Mouse (Mus musculus): Measurements from ENCODE around the gene Brpf1.

The Brpf1 gene

GRCm38 (mm10) chr6:113352820-113353219 is 45.9 kb downstream of the Brpf1 start:
- in situ Hi-C loops (cut with MboI, MseI): no loop called here

DNA sequence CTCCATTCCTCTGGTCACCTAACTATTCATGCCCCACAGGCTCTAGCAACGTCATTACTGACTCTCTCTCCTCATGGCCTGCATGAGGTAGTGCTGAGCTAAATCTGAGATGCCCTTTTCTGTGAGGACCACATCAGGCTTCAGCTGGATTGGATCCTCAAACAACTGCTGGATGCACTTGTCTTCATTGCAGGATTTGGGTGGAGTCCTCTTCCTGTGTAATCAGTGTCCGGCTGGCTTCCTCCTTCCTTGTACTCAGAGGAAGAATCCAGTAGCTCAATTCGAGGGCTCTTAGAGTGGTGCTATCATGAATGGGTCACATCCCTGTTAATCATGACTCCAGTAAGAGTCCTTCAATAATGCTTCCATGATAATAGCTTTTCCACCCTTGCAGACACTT is 46.8 kb downstream of the Brpf1 start:
- in situ Hi-C loops (cut with MboI, MseI): no loop called here

- in situ Hi-C loops (cut with MboI, MseI): no loop called here
Measured at GRCm38 (mm10) chr6:113361476-113361875, 54.5 kb downstream of the Brpf1 start.

DNA sequence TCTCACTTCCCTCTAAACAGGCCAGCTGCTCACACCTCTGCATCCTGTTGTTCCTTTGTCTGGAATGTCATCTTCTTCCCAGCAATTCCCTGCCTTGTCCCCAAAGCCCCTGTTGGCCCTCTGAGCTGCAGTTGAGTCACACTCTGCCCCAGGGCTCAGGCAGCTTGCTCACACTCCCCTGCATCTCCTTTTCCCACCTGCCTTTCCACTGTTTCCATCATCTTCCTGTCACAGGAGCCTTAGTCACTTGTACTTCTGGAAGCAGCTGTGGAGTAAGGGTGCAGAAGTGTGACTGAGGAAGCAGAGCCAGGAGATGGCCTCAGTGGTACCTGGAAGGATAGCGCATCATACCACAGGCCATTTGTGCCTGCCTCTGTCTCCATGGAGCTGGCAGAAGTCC is 55.3 kb downstream of the Brpf1 start:
- in situ Hi-C loops (cut with MboI, MseI): no loop called here

DNA sequence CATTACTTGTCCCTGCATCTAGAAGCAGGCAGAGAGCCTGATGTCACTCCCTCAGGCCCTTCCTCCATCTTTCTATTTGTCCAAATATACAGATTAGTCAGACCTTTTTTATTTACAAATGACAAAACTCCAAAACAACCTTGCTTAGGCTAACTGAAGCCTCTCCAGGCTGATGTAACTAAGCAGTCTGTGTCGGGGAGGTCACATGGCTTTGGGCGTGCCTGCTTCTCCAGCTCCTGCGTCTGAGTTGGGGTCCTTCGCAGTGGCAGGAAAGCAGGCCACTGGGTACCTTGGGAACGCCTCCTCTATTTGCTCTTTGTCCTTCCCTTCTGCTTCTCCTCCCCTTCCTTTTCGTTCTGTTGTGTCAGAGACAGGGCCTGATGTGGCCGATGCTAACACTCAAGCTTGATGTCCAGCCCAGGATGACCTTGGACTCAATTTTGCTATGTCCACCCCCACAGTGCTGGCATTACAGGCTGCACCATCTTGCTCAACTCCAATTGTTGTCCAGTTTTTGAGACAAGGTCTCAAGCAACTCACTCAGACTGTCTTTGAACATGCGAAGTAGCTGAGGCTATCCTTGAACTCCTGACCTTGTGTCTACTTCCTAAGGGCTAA is 57.7 kb downstream of the Brpf1 start:
- in situ Hi-C loops (cut with MboI, MseI): no loop called here

- in situ Hi-C loops (cut with MboI, MseI): no loop called here
Measured at GRCm38 (mm10) chr6:113366639-113367038, 59.7 kb downstream of the Brpf1 start.

- in situ Hi-C loops (cut with MboI, MseI): no loop called here
Measured at GRCm38 (mm10) chr6:113367574-113367973, 60.6 kb downstream of the Brpf1 start.

DNA sequence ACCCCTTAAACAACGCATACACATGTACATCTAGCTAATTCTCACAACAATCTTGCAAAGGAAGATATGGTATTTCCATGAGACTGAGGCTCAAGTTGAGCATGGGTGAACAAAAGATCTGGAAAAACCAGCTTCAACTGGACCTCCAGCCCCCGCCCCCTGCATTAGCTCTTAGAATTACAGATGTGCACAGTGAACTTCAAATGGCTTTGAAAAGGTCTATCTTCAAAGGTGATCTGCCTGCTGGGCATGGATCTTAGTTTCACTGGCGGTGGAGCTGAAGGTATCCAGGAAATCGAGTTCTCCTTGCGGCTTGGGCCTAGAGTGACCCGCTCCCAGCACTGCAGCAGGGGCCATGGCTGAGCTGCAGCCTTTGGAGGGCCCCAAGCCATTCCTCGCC is 61.2 kb downstream of the Brpf1 start:
- in situ Hi-C loops (cut with MboI, MseI): no loop called here

DNA sequence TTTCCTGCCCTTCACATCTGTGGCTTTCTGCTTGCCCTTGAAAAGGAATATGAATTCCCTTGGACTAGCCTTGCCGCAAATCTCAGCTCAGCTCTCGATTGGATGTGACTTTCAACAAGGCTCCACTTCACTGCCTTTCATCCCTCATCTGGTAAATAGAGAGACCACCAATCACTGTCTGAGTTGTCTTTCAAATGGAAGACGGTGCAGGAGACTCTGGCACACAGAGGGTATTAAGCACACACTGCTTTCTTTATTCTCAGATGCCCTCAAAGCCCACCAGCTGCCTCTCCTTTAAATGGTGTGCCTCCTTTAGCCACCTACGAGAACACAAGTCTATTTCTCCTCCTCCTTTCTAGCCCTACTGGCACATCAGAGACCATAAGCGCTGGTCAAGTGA is 61.6 kb downstream of the Brpf1 start:
- in situ Hi-C loops (cut with MboI, MseI): no loop called here

DNA sequence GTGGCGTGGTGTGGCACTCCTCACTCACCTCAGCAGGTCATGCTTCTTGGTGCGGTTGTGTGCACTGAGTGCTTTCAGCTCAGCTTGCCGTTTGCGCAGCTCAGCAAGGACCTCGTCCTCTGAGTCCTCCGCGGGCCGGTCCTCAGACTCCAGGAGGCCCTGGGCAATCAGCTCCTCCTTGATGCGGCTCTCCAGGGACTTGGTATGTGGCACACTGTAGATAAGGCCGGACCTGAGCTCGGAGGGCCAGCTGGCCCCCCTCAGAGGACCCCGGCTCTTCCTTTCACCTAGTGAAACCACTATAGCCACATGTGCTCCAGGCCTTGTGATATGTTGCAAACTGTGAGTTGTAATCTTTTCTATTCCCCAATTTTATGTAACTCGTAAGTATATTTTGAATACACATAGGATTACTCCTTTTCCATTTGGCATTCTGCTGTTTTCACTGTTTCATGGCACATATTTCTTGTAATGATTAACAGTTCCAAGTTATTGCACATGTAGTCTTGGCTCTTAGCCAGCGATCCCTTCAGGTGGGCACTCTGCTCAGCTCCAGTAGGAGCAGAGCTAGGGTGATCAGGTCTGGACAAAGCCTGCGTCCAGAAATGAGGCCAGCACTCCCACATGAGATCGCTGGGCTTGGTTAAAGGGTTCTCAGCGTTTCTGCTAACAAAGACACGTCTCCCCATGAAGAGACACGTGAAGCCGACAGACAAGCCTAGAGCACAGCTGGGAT is 63.4 kb downstream of the Brpf1 start:
- in situ Hi-C loops (cut with MboI, MseI): no loop called here

DNA sequence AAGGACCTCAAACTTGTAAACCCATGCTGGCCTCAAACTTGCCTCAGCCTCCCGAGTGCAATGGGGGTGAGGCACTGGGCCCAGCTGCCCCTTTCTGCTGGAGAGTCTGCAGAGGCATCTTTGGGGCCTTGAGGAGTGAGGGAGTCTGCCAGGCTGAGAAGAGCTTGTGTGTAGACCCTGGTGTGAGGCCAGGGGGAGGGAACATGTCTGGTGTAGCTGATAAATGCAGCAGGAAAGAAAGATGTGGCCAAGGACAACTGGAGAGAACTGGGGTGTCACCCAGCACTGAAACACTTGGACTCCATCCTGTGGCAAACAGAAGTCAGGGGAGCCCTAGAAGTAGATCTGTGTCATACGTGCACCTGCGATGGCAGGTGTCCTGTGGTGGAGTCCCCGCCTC is 66.6 kb downstream of the Brpf1 start:
- in situ Hi-C loops (cut with MboI, MseI): no loop called here
